Mouse (Mus musculus) myocyte (in vitro differentiated cells): Measurements from ENCODE around the gene Tha1. TPM values are rescaled to one million over a fixed set of nuclear protein-coding genes. Genes with fewer than 3 reads are reported as not detected.

Experiments used
- H3K27me3 ChIP-seq: one replicate; pipeline ENCODE4 v1.6.1; 2011; ENCODE audit not compliant: control insufficient read depth, insufficient read depth, insufficient read length
- H3K36me3 ChIP-seq: one replicate; pipeline ENCODE4 v1.6.1; 2011; ENCODE audit not compliant: control insufficient read depth, insufficient read depth
- H3K4me2 ChIP-seq: one replicate; pipeline ENCODE4 v1.6.1; 2011; ENCODE audit warnings: low read depth, control low read depth
- H3K4me3 ChIP-seq: one replicate; pipeline ENCODE4 v1.5.1; 2011; ENCODE audit warnings: mild to moderate bottlenecking, control low read depth, moderate library complexity
- H3K79me2 ChIP-seq: one replicate; pipeline ENCODE4 v1.6.1; 2011; ENCODE audit not compliant: control insufficient read depth, insufficient read depth
- H3ac ChIP-seq: one replicate; pipeline ENCODE4 v1.6.1; 2011; ENCODE audit not compliant: control insufficient read depth, insufficient read length
- CEBPB ChIP-seq: IDR thresholded peaks from 2 replicates; pipeline ENCODE4 v1.6.1; 2011; ENCODE audit warnings: mild to moderate bottlenecking, moderate library complexity; ENCODE audit not compliant: poor library complexity, insufficient read depth, severe bottlenecking
- E2F4 ChIP-seq: IDR thresholded peaks from one replicate; pipeline ENCODE4 v1.6.1; 2011; ENCODE audit warnings: mild to moderate bottlenecking, control low read depth, moderate library complexity; ENCODE audit not compliant: insufficient read depth
- MAX ChIP-seq: IDR thresholded peaks from one replicate; pipeline ENCODE4 v1.6.1; 2011; ENCODE audit warnings: low read depth, mild to moderate bottlenecking, control low read depth
- MYOD1 ChIP-seq, 3 experiments: IDR thresholded peaks; one replicate each; pipeline ENCODE4 v1.6.1; 2011; ENCODE audit warnings: control low read depth in 2 of 3, low read depth in 2 of 3, mild to moderate bottlenecking in 2 of 3, moderate library complexity in 1 of 3; ENCODE audit not compliant: insufficient read length in 2 of 3, control insufficient read depth in 1 of 3
- MYOG ChIP-seq, 3 experiments: IDR thresholded peaks; one replicate each; pipeline ENCODE4 v1.6.1; 2011; ENCODE audit warnings: control low read depth in 2 of 3, low read depth in 2 of 3, mild to moderate bottlenecking in 2 of 3; ENCODE audit not compliant: insufficient read length in 2 of 3, control insufficient read depth in 1 of 3, insufficient read depth in 1 of 3
- POLR2A ChIP-seq: IDR thresholded peaks from one replicate; pipeline ENCODE4 v1.6.1; 2011; ENCODE audit warnings: low read depth, mild to moderate bottlenecking, control low read depth, moderate library complexity; ENCODE audit not compliant: insufficient read length
- POLR2AphosphoS2 ChIP-seq: IDR thresholded peaks from one replicate; pipeline ENCODE4 v1.6.1; 2011; ENCODE audit warnings: low read depth, control low read depth; ENCODE audit not compliant: insufficient read length
- REST ChIP-seq: IDR thresholded peaks from one replicate; pipeline ENCODE4 v1.6.1; 2011; ENCODE audit warnings: mild to moderate bottlenecking, control low read depth, moderate library complexity; ENCODE audit not compliant: insufficient read depth, insufficient read length
- SRF ChIP-seq: IDR thresholded peaks from one replicate; pipeline ENCODE4 v1.6.1; 2011; ENCODE audit warnings: low read depth; ENCODE audit not compliant: control insufficient read depth, insufficient read length
- TCF12 ChIP-seq: IDR thresholded peaks from one replicate; pipeline ENCODE4 v1.6.1; 2011; ENCODE audit warnings: mild to moderate bottlenecking, control low read depth; ENCODE audit not compliant: poor library complexity, insufficient read depth, severe bottlenecking
- TCF3 ChIP-seq: IDR thresholded peaks from one replicate; pipeline ENCODE4 v1.6.1; 2011; ENCODE audit warnings: low read depth, control low read depth; ENCODE audit not compliant: insufficient read length
- USF1 ChIP-seq: IDR thresholded peaks from one replicate; pipeline ENCODE4 v1.6.1; 2011; ENCODE audit warnings: low read depth, mild to moderate bottlenecking, control low read depth, moderate library complexity
- polyA plus RNA-seq: library from polyadenylated mRNA; unstranded; fragments of >200 nt; fragmentation: generic; extraction: Trizol; gene quantifications from one replicate; pipeline ENCODE4 v1.2.1, GENCODE M21; 2012; ENCODE audit warnings: missing spikeins

Gene Tha1
- polyA plus RNA-seq, 1 experiment: 2.5 TPM

- Histone ChIP-seq H3K4me2 (no peak overlapping the region), H3K79me2 (no peaks in the 10 kb centered on the region), H3K27me3 (no peaks in the 10 kb centered on the region), H3K36me3 (no peaks in the 10 kb centered on the region), H3ac (no peak overlapping the region), H3K4me3 (no peak overlapping the region)
- TF ChIP-seq MAX (no peak), POLR2AphosphoS2 (no peak), MYOG (IDR thresholded peaks at IDR 0.05; ENCODE audit: control insufficient read depth in 1 of 3, insufficient read depth in 1 of 3, insufficient read length in 2 of 3, low read depth in 2 of 3) (peak in 1 of 3 experiments; percentile 67), TCF12 (no peak), TCF3 (no peak), USF1 (no peak), REST (no peak), MYOD1 (IDR thresholded peaks at IDR 0.05; ENCODE audit: control insufficient read depth in 1 of 3, insufficient read length in 2 of 3, low read depth in 2 of 3) (peak in 1 of 3 experiments; percentile 35), CEBPB (no peak)
These were observed 39.5 kb upstream of the Tha1 start for GRCm38 (mm10) chr11:117912684-117913352.

- H3ac ChIP-seq: no peak overlapping the region
- no peaks in the 10 kb centered on the region for H3K79me2 ChIP-seq
- no peak overlapping the region for H3K4me2 ChIP-seq
- no peak overlapping the region for H3K4me3 ChIP-seq
- H3K36me3 ChIP-seq: no peaks in the 10 kb centered on the region
- no peak for TF ChIP-seq E2F4
- no peak for TF ChIP-seq POLR2A
- no peak for TF ChIP-seq CEBPB
- no peak for TF ChIP-seq REST
- no peak for TF ChIP-seq POLR2AphosphoS2
- TF ChIP-seq TCF12: no peak
- TF ChIP-seq MAX: no peak
- TF ChIP-seq USF1: no peak
- no peak for TF ChIP-seq TCF3
- TF ChIP-seq MYOD1 (IDR thresholded peaks at IDR 0.05; ENCODE audit: control insufficient read depth in 1 of 3, insufficient read length in 2 of 3, low read depth in 2 of 3): no peak
- TF ChIP-seq SRF: no peak
- TF ChIP-seq MYOG (IDR thresholded peaks at IDR 0.05; ENCODE audit: control insufficient read depth in 1 of 3, insufficient read depth in 1 of 3, insufficient read length in 2 of 3, low read depth in 2 of 3): no peak
- no peaks in the 10 kb centered on the region for H3K27me3 ChIP-seq
These were observed 36.1 kb upstream of the Tha1 start for GRCm38 (mm10) chr11:117909337-117909736.

GRCm38 (mm10) chr11:117904442-117904841 is 31.2 kb upstream of the Tha1 start:
- Histone ChIP-seq H3K4me3 (no peak overlapping the region), H3K79me2 (no peaks in the 10 kb centered on the region), H3K27me3 (no peaks in the 10 kb centered on the region), H3ac (no peak overlapping the region), H3K36me3 (no peaks in the 10 kb centered on the region), H3K4me2 (no peak overlapping the region)
- TF ChIP-seq SRF: no peak
- no peak for TF ChIP-seq CEBPB
- TF ChIP-seq POLR2AphosphoS2: no peak
- TF ChIP-seq TCF12: no peak
- no peak for TF ChIP-seq E2F4
- TF ChIP-seq MAX: no peak
- TF ChIP-seq POLR2A: no peak
- no peak for TF ChIP-seq MYOD1 (IDR thresholded peaks at IDR 0.05; ENCODE audit: control insufficient read depth in 1 of 3, insufficient read length in 2 of 3, low read depth in 2 of 3)
- no peak for TF ChIP-seq USF1
- no peak for TF ChIP-seq REST
- TF ChIP-seq MYOG (IDR thresholded peaks at IDR 0.05; ENCODE audit: control insufficient read depth in 1 of 3, insufficient read depth in 1 of 3, insufficient read length in 2 of 3, low read depth in 2 of 3): no peak
- TF ChIP-seq TCF3: no peak

GRCm38 (mm10) chr11:117902282-117902681 is 29.0 kb upstream of the Tha1 start:
- no peak overlapping the region for H3ac ChIP-seq
- H3K27me3 ChIP-seq: no peaks in the 10 kb centered on the region
- TF ChIP-seq CEBPB (no peak), USF1 (no peak), MYOG (IDR thresholded peaks at IDR 0.05; ENCODE audit: control insufficient read depth in 1 of 3, insufficient read depth in 1 of 3, insufficient read length in 2 of 3, low read depth in 2 of 3) (no peak), MAX (no peak), SRF (no peak), POLR2A (no peak), REST (no peak), POLR2AphosphoS2 (no peak), MYOD1 (IDR thresholded peaks at IDR 0.05; ENCODE audit: control insufficient read depth in 1 of 3, insufficient read length in 2 of 3, low read depth in 2 of 3) (no peak), E2F4 (no peak), TCF3 (no peak), TCF12 (no peak)
- H3K4me3 ChIP-seq: no peak overlapping the region
- no peaks in the 10 kb centered on the region for H3K36me3 ChIP-seq
- H3K4me2 ChIP-seq: no peak overlapping the region
- H3K79me2 ChIP-seq: no peaks in the 10 kb centered on the region
